Mouse (Mus musculus): ENCODE results near the gene Igsf21. TPM values are rescaled to one million over a fixed set of nuclear protein-coding genes. Genes with fewer than 3 reads are reported as not detected.

Igsf21 gene
- polyA plus RNA-seq, 1 experiment from 2014 or later = 109 TPM

GRCm38 (mm10) chr4:140076852-140077563 lies 169.6 kb downstream of the Igsf21 start:
- no peak overlapping the region for H3K4me2 ChIP-seq (ENCODE audit: low read length)
- no peaks in the 10 kb centered on the region for H3K27me3 ChIP-seq (replicated peaks; ENCODE audit: control insufficient read depth, insufficient read depth, low read length)
- H3K9ac ChIP-seq (ENCODE audit: low read depth, low read length) = 0 out of 2 replicates have a peak overlapping the region, but pooled peaks have one; percentile 17
- WGBS = 34% methylated on average over 12 of the region's 12 CpGs
- H3K4me1 ChIP-seq (ENCODE audit: control insufficient read depth, insufficient read depth, low read depth, low read length) = peaks cover 21% of the 10 kb centered on the region
- no peaks in the 10 kb centered on the region for H3K36me3 ChIP-seq (ENCODE audit: control insufficient read depth, insufficient read depth, low read length)
- no peaks in the 10 kb centered on the region for H3K9me3 ChIP-seq (ENCODE audit: control insufficient read depth, low read length)
- peak; percentile 63 for ATAC-seq
- peak overlapping the region; percentile 55 for H3K27ac ChIP-seq (ENCODE audit: low read depth, low read length)
- H3K4me3 ChIP-seq (ENCODE audit: low read length) = no peak overlapping the region

- 0 out of 2 replicates have a peak overlapping the region, but pooled peaks have one; percentile 17 for H3K9ac ChIP-seq (ENCODE audit: low read depth, low read length)
- H3K36me3 ChIP-seq (ENCODE audit: control insufficient read depth, insufficient read depth, low read length) = no peaks in the 10 kb centered on the region
- H3K4me3 ChIP-seq (ENCODE audit: low read length) = no peak overlapping the region
- no peaks in the 10 kb centered on the region for H3K27me3 ChIP-seq (replicated peaks; ENCODE audit: control insufficient read depth, insufficient read depth, low read length)
- H3K4me1 ChIP-seq (ENCODE audit: control insufficient read depth, insufficient read depth, low read depth, low read length) = peaks cover 22% of the 10 kb centered on the region
- 71% methylated on average over 6 of the region's 6 CpGs for WGBS
- H3K9me3 ChIP-seq (ENCODE audit: control insufficient read depth, low read length) = no peaks in the 10 kb centered on the region
- H3K4me2 ChIP-seq (ENCODE audit: low read length) = no peak overlapping the region
- peak overlapping the region; percentile 41; the same call in 1 of the 2 replicates for H3K27ac ChIP-seq (ENCODE audit: low read depth, low read length)
- ATAC-seq = no peak
Measured at GRCm38 (mm10) chr4:140076428-140076827, 170.2 kb downstream of the Igsf21 start.

- Histone ChIP-seq H3K9ac (ENCODE audit: low read depth, low read length) (0 out of 2 replicates have a peak overlapping the region, but pooled peaks have one; percentile 24), H3K27ac (ENCODE audit: low read depth, low read length) (no peak overlapping the region; the same call in 1 of the 2 replicates), H3K9me3 (ENCODE audit: control insufficient read depth, low read length) (no peaks in the 10 kb centered on the region), H3K27me3 (replicated peaks; ENCODE audit: control insufficient read depth, insufficient read depth, low read length) (no peaks in the 10 kb centered on the region), H3K36me3 (ENCODE audit: control insufficient read depth, insufficient read depth, low read length) (no peaks in the 10 kb centered on the region), H3K4me2 (ENCODE audit: low read length) (no peak overlapping the region), H3K4me1 (ENCODE audit: control insufficient read depth, insufficient read depth, low read depth, low read length) (peaks cover 20% of the 10 kb centered on the region), H3K4me3 (ENCODE audit: low read length) (no peak overlapping the region)
- ATAC-seq = no peak
- 34% methylated on average over 17 of the region's 17 CpGs for WGBS
Measured at GRCm38 (mm10) chr4:140071047-140071446, 175.5 kb downstream of the Igsf21 start.

GRCm38 (mm10) chr4:140070331-140070652 lies 176.3 kb downstream of the Igsf21 start:
- Histone ChIP-seq H3K4me2 (ENCODE audit: low read length) (no peak overlapping the region), H3K27me3 (replicated peaks; ENCODE audit: control insufficient read depth, insufficient read depth, low read length) (no peaks in the 10 kb centered on the region), H3K4me3 (ENCODE audit: low read length) (no peak overlapping the region), H3K9ac (ENCODE audit: low read depth, low read length) (no peak overlapping the region; the same call in 1 of the 2 replicates), H3K4me1 (ENCODE audit: control insufficient read depth, insufficient read depth, low read depth, low read length) (peaks cover 20% of the 10 kb centered on the region), H3K36me3 (ENCODE audit: control insufficient read depth, insufficient read depth, low read length) (no peaks in the 10 kb centered on the region), H3K27ac (ENCODE audit: low read depth, low read length) (0 out of 2 replicates have a peak overlapping the region, but pooled peaks have one; percentile 33), H3K9me3 (ENCODE audit: control insufficient read depth, low read length) (no peaks in the 10 kb centered on the region)
- ATAC-seq = peak; percentile 66; the same call in 1 of the 2 replicates
- 33% methylated on average over 10 of the region's 10 CpGs for WGBS

GRCm38 (mm10) chr4:140069563-140070330 lies 176.8 kb downstream of the Igsf21 start:
- Histone ChIP-seq H3K9ac (ENCODE audit: low read depth, low read length) (no peak overlapping the region), H3K4me3 (ENCODE audit: low read length) (no peak overlapping the region), H3K27me3 (replicated peaks; ENCODE audit: control insufficient read depth, insufficient read depth, low read length) (no peaks in the 10 kb centered on the region), H3K27ac (ENCODE audit: low read depth, low read length) (no peak overlapping the region; the same call in 1 of the 2 replicates), H3K9me3 (ENCODE audit: control insufficient read depth, low read length) (no peaks in the 10 kb centered on the region), H3K36me3 (ENCODE audit: control insufficient read depth, insufficient read depth, low read length) (no peaks in the 10 kb centered on the region), H3K4me1 (ENCODE audit: control insufficient read depth, insufficient read depth, low read depth, low read length) (peaks cover 20% of the 10 kb centered on the region), H3K4me2 (ENCODE audit: low read length) (no peak overlapping the region)
- WGBS = 12% methylated on average over 14 of the region's 15 CpGs
- ATAC-seq = peak; percentile 73

GRCm38 (mm10) chr4:140068468-140068867 lies 178.1 kb downstream of the Igsf21 start:
- Histone ChIP-seq H3K4me3 (ENCODE audit: low read length) (no peak overlapping the region), H3K27me3 (replicated peaks; ENCODE audit: control insufficient read depth, insufficient read depth, low read length) (no peaks in the 10 kb centered on the region), H3K27ac (ENCODE audit: low read depth, low read length) (no peak overlapping the region), H3K9ac (ENCODE audit: low read depth, low read length) (no peak overlapping the region), H3K4me1 (ENCODE audit: control insufficient read depth, insufficient read depth, low read depth, low read length) (peaks cover 20% of the 10 kb centered on the region), H3K9me3 (ENCODE audit: control insufficient read depth, low read length) (no peaks in the 10 kb centered on the region), H3K36me3 (ENCODE audit: control insufficient read depth, insufficient read depth, low read length) (no peaks in the 10 kb centered on the region), H3K4me2 (ENCODE audit: low read length) (no peak overlapping the region)
- ATAC-seq = no peak
- 96% methylated on average over 6 of the region's 6 CpGs for WGBS

- H3K27me3 ChIP-seq (replicated peaks; ENCODE audit: control insufficient read depth, insufficient read depth, low read length) = no peaks in the 10 kb centered on the region
- H3K4me3 ChIP-seq (ENCODE audit: low read length) = no peak overlapping the region
- 80% methylated on average over 12 of the region's 12 CpGs for WGBS
- peaks cover 16% of the 10 kb centered on the region for H3K4me1 ChIP-seq (ENCODE audit: control insufficient read depth, insufficient read depth, low read depth, low read length)
- no peak overlapping the region for H3K9ac ChIP-seq (ENCODE audit: low read depth, low read length)
- no peak overlapping the region for H3K27ac ChIP-seq (ENCODE audit: low read depth, low read length)
- ATAC-seq = no peak
- H3K36me3 ChIP-seq (ENCODE audit: control insufficient read depth, insufficient read depth, low read length) = no peaks in the 10 kb centered on the region
- no peaks in the 10 kb centered on the region for H3K9me3 ChIP-seq (ENCODE audit: control insufficient read depth, low read length)
- no peak overlapping the region for H3K4me2 ChIP-seq (ENCODE audit: low read length)
Measured at GRCm38 (mm10) chr4:140066011-140066410, 180.6 kb downstream of the Igsf21 start.

- WGBS = 65% methylated on average over 13 of the region's 13 CpGs
- H3K4me3 ChIP-seq (ENCODE audit: low read length) = no peak overlapping the region
- ATAC-seq = no peak
- no peaks in the 10 kb centered on the region for H3K4me1 ChIP-seq (ENCODE audit: control insufficient read depth, insufficient read depth, low read depth, low read length)
- no peak overlapping the region for H3K27ac ChIP-seq (ENCODE audit: low read depth, low read length)
- H3K27me3 ChIP-seq (replicated peaks; ENCODE audit: control insufficient read depth, insufficient read depth, low read length) = no peaks in the 10 kb centered on the region
- no peaks in the 10 kb centered on the region for H3K9me3 ChIP-seq (ENCODE audit: control insufficient read depth, low read length)
- no peak overlapping the region for H3K4me2 ChIP-seq (ENCODE audit: low read length)
- H3K9ac ChIP-seq (ENCODE audit: low read depth, low read length) = no peak overlapping the region
- no peaks in the 10 kb centered on the region for H3K36me3 ChIP-seq (ENCODE audit: control insufficient read depth, insufficient read depth, low read length)
Measured at GRCm38 (mm10) chr4:140063153-140063671, 183.4 kb downstream of the Igsf21 start.

- no peaks in the 10 kb centered on the region for H3K4me1 ChIP-seq (ENCODE audit: control insufficient read depth, insufficient read depth, low read depth, low read length)
- no peaks in the 10 kb centered on the region for H3K36me3 ChIP-seq (ENCODE audit: control insufficient read depth, insufficient read depth, low read length)
- H3K9me3 ChIP-seq (ENCODE audit: control insufficient read depth, low read length) = no peaks in the 10 kb centered on the region
- H3K9ac ChIP-seq (ENCODE audit: low read depth, low read length) = no peak overlapping the region
- no peak overlapping the region for H3K4me3 ChIP-seq (ENCODE audit: low read length)
- no peaks in the 10 kb centered on the region for H3K27me3 ChIP-seq (replicated peaks; ENCODE audit: control insufficient read depth, insufficient read depth, low read length)
- H3K27ac ChIP-seq (ENCODE audit: low read depth, low read length) = no peak overlapping the region
- 85% methylated on average over 5 of the region's 5 CpGs for WGBS
- H3K4me2 ChIP-seq (ENCODE audit: low read length) = no peak overlapping the region
- ATAC-seq = no peak
Measured at GRCm38 (mm10) chr4:140060251-140060650, 186.3 kb downstream of the Igsf21 start.

Data from hindbrain, embryonic 16.5 days (tissue).